Mouse (Mus musculus): ENCODE results near the gene Rab40c.

Gene Rab40c

DNA sequence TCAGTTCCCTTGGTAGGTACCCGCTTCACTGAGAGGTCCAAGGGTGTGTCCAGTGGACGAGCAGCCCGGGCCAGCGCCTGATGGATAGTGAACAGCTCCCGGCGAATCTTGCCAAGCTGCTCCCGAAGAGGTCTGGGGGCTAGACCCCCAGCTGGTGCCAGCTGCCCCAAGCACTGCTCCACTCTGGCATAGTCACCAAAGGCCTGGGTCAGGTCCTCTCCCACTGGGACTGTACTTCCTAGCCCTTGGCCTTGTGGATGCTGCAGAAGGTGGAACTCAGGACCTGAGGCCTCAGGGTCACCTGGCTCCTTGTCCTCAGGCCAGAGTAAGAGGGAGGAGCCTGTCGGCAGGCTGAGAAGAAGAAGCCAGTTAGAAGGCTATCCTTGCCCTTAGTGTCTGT is 27.4 kb upstream of the Rab40c start:
- intact Hi-C loops (cut with DNase I): no loop called here

DNA sequence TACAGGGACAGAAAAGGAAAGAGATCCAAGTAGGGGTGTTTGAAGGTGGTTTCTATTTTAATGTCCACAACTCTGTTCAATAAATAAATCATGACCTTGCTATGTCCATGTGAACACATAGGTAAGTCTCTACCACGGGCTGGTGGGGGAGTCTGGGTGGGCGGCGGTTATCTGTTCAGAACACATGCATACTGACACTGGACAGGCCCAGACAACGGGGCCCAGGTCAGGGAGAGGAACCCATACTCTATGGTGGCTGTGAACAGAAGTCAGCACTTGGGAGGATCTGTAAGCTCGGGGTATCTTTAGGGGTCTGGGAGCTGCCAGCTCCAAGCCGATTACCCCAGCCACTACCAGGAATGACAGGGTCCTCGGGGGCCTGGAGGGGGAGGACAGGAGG is 26.8 kb upstream of the Rab40c start:
- intact Hi-C loops (cut with DNase I): no loop called here

DNA sequence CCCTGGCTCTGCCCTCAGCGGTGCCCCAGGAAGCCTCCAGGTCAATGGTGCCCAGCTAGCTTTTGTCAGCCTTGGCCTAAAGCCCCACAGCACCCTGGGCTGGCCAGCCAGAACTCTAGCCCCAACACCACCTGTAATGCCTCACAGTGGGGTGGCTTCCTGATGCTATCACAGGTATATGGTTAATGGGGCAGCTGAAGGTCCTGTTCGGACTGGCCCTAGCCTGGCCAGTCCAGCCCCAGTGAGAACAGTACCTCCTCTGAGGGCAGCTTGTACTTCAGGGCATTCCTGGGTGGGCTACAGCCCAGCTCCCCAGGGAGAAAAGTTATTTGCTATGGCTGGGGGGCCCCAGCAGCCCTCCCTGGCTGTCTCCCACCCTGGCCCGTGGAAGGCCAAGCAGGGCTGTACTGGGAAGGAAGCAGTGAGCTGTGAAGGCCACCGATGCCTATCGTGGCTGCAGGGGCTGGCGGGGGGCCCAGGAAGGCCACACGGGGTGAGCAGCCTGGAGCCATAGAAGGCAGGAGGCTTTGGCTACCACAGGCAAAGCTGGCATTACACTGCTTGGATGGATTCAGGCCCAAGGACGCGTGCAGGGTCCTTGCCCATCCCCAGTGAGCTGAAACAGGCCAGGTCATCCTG is 26.1 kb upstream of the Rab40c start:
- intact Hi-C loops (cut with DNase I): no loop called here

DNA sequence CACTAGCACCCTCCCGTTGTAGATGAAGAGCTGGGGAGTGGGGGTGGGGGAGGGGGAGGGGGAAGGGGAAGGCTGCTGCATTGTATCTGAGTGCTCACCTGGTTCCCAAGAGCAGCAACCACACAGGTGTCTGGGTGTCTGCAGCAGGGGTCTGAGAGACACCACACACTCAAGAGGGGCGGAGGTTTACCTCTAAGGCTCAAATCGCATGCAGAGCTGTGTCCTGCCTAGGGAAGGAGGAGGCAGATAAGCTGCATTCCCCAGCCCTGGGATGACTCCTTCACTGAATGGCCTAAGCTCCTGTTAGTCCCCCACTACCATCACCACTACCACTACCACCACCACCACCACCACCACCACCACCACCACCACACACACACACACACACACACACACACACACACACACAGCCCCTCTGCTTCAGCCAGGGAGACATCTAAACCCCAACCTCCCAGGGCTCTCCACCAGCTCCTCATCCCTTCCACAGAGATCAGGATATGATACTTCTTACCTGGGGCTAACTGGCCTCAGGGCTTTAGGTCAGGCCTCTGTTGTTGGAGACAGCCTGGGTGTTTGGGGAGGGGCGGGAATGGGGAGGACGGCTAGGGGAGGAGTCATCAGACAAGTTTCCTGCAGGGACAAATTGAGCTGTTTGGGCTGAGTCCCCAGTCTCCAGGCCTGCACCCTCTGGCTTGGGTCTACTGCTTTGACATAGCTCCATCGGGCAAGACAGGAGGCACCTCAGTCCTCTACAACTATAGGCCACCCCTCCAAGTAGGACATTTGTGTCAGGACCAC is 25.0 kb upstream of the Rab40c start, which contains the start of the genes Pigq and Nhlrc4:
Pigq (minus strand) TSS at position 571 of the 798 bp plus-strand sequence.
Nhlrc4 (minus strand) TSS at position 596 of the 798 bp plus-strand sequence.
- intact Hi-C loops (cut with DNase I): no loop called here

DNA sequence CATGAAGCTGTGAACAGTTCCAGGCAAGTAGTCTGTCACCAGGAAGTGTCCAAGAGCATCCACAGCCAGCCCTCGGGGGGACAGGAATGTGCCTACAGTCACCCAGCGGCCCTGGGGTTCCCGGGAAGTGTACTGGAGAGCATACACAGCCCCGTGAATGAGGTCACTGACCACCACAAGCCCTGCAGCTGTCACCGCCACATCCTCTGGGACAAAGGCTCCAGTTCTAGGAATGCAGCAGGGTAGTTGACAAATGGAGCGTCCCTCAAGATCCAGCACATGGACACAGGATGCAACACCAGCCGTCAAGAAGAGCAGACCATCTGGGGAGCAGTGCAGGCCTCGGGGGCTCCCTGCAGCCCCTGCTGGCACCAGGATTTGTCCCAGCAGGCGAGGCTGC is 24.2 kb upstream of the Rab40c start:
- intact Hi-C loops (cut with DNase I): no loop called here

DNA sequence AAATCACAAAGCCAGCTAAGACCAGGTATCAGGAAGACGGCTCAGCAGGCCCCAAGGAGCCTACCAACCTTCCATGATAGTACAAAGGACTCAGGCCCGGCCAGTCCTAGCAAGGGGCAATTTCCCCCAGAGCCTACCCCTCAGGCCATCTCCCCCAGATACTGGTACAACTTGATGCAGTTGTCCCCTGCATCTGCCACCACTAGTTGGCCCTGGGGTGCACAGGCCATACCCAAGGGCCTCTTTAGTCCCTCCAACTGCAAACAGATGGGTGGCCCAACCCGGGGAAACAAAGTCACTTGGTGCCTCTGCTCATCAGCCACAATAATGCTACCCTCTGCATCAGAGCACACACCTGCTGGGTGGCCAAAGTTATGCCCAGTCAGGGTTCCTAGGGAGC is 23.7 kb upstream of the Rab40c start:
- intact Hi-C loops (cut with DNase I): no loop called here

DNA sequence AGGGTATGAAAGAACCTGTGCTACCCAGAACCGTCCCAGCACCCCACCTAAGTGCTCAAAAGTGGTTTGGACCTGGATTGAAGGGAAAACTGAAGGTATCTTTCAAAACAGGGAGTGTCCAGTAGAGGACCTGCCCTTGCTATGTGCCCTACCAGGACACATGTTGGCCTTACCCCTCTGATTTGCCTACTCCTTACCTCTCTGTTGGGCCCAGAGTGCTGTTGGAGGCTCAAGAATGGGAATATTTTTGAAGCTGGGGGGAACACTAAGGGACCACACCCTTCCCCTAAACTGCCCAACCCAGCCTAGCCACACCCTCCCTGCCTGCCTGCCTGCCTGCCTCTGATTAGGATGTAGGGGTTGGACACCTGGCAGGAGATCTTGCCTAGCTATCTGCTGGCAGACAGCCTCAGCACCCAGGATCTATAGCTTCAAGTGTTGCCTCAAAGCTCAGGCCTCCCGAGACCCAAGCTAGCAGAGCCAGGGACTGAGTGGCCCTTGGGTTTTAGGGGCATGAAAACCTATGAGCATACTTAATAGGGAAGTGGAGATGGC is 23.1 kb upstream of the Rab40c start:
- intact Hi-C loops (cut with DNase I): no loop called here

DNA sequence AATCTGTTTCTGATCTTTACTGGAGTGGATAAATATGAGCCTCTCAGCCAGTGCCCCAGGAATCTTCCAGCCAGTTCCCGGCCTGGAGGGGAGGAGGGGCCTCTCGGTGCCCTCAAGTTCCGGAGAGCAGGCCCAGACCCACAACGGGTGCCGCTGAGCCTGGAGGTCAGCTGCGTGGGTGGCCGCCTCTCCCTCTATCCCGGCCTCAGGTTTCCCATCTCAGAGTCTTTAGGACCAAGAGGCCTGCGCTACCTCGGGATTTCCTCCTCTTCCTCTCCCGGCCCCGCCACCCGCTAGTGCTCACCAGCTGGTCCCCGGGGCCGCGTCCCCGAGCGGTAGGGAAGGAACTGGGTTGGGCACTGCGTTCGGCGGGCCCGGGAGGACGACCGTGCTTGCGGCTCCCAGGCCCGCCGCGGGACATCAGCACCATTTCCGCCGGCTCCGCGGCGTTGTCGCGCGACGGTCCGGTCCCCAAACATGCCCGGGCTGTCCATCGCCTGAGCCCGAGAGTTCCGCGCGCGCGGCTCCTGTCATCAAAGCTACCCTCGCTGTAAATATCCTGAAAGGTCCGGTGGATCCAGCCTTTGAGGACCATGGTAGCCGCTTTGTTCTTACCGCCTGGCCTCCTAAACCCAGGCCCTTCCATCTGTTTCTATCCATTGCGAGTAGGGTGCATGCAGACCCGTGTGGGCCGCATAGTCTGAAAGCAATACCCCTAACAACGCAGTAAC is 22.1 kb upstream of the Rab40c start:
- intact Hi-C loops (cut with DNase I): no loop called here

DNA sequence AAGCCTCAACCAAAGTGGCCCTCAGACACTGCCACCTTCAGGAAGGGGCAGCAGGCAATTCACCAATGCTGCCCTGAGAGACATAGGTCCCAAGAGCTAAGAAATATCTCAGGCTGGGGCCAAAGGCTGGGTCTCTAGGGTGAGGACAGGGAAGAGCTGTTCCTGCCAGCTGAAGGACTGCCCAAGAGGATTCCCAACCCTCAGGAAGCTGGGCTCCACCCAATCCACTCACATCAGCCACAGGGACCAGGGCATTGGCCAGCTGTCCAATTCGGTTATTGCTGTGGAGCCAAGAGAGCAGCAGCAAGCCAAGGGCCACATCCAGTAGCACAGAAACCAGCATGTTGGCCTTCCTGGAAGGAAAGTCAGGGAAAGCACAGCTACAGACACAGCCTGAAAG is 15.0 kb upstream of the Rab40c start:
- intact Hi-C loops (cut with DNase I): no loop called here

DNA sequence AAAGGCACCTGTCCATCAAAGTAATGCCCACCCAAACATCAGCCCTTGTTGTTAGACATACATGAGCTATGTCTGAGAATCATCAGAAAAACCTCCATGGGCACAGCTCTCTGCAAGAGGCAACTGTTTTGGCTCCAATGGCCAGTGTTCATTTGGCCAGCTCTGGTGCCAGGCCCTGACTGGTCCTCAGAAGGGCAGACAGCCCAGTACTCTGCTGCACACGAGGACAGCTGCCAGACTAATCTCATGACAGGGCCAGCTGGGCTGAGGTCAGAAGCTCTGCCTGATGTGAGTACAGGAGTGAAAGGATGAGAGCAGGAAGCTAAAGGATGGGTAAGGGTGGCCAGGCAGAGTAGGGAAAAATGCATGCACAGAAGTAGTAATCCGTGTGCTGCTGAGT is 5.8 kb upstream of the Rab40c start:
- intact Hi-C loops (cut with DNase I): loop anchor here (5.0 kb wide), 1 partner anchor 33 kb away; no protein-coding TSS in a partner anchor

DNA sequence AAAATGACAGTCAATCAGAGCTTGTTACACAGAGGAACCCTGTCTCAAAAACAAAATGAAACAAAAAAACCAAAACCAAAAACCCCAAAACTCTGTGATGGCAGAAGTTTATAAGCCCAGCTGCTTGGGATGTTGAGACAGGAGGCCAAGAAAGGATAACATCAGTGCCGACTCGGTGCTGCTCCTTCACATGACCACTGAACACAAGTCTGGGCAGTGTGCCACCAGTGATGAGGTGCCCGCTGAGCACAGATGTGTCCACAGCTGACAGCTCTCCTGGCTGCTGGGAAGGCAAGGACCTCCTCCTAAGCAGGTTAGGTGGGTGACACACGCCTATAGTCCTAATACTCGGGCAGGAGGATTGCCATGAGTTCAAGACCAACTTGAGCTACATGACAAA is 2.6 kb upstream of the Rab40c start:
- intact Hi-C loops (cut with DNase I): no loop called here

DNA sequence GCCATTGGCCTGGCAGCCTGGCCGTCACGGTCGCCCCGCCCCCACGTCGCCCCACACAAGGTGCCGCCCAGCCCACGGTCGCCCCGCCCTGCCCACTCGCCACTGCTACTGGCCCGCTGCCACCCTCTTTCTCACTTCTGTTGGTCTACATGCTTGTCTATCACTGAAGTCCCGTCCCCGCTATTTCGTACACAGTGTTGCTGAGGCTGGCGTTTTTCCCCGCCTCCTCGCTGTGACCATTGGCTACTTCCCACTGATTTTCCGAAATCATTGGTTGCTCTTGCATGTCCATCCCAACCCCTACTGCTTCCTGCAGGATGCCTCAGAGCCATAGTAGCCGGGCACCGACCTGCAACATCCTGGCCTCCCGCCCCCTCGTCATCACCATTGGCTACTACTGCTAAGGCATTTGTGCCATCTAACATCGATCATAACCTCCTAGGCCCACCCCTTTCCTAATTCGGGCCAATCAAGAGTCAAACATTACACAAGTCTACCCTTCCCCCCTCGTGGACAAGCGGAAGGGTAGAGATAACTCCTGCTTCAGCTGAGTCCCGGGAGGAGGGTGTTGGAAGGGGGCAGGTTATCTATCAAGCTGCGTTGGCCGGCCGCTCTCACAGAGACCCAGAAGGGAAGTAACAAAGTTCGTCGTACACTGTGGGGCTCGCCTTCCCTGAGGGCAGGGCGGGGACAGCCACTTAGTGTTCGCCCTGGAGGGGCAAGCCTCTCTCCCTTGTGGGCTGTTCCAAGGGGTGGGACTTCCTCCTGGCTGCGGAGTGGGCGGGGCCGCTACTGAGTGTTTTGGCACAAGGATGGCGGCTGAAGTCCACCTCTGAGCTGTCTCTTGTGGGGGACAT is 487 bp upstream of the Rab40c start:
- intact Hi-C loops (cut with DNase I): no loop called here

DNA sequence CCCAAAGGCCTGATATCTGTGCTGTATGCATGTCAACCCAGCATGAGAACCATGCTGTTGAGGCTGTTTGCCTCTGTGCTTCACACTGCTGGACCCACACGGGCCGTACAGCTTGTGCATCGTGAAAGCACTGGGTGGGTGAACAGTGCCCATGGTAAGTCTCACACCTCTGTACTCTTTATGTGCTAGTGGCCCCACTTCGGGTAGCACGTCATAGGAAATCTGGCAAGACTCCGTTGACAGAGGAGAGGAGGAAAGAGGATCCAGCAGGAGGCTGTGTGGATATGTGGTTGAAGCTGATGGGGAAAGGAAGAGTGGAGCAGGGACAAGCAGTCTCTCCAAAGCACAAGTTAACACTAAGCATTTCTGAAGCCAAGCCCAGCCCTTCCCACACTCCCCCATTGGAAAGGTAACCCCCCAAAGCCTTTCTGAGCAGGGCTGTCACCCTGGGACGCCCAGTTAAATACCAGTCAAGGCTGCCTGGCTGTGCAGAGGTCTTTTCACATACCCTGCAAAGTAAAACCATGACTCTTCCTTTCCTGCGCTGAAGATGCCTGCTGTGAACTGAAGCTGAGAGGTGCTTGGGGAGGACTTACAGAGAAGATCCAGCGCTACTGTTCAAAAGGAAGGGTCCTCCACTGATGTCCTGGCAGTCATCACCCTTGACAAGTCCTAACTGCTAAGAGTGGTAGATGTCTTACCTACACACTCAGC is 1.3 kb downstream of the Rab40c start:
- intact Hi-C loops (cut with DNase I): no loop called here

DNA sequence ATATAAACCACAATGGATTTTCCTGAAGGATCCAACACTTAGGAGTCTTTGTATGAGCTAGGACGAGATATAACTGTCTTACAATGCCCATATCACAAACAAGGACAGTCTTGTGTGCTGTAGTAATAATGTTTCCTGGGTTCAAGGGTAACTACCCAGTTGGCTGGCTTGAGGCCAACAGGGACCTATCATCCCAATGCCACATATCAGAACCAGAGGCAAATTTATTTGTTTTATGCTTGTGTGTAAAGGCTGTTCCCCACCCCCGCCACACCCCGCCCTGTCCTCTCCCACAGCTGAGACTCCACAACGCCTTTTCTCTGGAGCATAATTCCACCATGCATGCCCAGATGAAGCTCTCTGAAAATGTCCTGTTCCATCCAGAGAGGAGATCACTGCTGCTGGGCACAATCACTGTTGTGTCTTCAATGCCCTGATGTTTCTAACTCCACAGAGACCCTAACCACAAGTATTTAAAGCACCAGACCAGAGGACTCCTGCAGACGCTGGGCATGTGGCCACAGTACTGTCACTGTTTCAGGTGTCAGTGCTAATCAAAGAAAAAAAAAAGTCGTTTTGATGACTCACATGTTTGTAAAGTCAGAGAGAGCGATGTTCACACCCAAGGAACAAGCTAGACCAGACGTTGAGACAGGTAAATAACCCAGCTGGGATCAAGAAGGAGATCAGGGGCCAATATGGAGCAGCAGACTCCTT is 2.4 kb downstream of the Rab40c start:
- intact Hi-C loops (cut with DNase I): no loop called here

DNA sequence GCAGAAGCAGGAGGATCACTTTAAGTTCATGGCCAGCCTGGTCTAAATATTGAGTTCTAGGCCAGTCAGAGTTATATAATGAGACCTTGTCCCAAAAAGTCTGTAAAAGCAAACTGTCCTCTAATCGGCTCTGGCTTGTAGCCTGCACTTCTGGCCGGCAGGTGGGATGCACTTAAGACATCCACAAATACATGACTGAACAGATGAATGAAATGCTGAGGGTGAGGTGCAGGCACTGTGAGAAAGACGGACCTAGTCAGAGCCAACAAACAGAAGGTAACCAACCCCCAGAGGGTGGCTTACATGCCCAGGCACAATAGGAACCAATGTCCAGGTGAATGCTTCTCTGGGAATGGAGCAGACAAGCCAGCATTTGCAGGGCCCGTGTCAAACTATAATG is 5.2 kb downstream of the Rab40c start:
- intact Hi-C loops (cut with DNase I): no loop called here

DNA sequence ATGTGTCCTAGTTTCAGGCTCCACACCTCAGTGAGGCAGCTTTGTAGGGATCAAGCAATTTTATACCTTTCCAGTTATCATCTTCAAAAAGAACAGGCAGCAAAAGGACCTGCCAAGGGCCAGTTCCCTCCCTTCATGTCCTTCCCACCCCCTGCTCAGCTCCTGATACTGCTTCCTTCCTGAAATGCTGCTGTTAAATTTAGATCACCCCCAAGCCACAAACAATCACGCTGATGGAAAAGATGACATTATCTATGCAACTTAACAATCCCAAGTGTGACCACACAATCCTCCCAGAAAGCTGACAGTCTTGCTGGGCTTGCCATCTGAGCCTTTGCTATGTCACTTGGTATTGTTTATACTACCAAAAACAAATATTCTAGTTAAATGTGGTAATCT is 5.7 kb downstream of the Rab40c start:
- intact Hi-C loops (cut with DNase I): no loop called here

DNA sequence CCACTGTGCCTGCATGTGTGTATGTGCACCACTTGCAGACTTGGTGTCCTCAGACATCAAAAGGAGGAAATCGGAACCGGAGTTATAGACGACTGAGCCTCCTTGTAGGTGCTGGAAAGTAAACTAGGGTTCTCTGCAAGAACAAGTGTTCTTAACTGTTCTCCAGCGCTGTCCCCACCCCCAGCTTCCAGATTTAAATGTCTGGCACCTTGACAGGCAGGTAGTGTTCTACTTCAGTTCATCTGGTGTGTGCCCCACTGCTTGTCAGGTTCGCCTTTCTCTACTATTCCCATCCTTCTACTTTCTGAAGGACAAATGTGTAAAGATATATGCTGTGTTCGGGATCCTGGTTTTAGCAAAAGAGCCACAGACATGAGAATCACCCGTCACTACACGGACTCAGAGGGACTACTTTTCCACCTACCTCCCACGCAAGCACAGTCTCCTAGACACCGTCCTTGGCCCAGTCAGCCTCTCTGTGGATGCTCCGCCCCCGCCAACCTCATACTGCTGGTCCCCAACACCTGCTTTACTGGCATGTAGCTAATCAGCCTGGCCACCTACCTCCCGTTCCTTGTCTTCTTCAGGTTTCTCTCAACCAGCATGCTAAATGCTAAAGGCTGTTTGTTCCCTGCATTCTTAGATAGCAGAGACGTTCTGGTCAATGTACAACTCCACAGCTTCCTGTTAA is 6.2 kb downstream of the Rab40c start:
- intact Hi-C loops (cut with DNase I): no loop called here

DNA sequence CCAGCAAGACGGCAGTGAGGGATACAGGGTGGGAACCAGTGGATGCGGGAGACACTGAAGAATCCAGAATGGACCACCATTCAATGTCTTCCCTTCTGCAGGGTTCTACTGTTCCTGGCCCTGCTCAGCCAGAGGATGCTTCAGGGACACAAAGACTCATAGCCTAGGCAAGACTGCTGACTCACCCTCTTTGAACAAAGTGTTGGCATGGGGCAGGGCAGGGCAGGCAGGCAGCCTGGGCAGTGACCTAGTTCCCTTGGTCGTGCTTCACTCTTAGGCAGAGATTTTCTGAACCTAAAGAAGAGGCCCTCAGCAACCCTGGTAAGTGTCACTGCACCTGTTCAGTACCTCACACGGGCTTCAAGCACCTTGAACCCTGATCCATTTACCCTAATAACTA is 7.7 kb downstream of the Rab40c start:
- intact Hi-C loops (cut with DNase I): no loop called here

DNA sequence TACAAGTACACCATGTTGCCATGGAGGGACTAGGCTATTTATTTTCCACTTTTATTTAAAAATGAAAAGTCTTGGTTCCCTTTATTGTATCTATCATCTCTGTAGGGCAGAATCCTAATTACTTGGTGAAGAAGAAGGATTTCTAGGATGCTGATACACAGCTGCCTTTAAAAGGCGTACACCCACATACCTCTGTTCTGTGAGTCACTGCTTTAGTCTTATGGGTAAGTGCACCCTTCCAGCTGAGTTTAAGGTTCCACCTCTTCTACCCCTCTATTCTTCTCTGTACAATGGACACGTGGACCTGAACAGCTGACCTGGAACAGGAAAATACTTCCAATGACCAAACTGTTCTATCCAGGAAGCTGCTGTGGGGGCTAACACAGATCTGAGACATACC is 11.9 kb downstream of the Rab40c start:
- intact Hi-C loops (cut with DNase I): no loop called here
